Mouse (Mus musculus): ENCODE measurements around the gene Olfr1145. TPM values are rescaled to one million over a fixed set of nuclear protein-coding genes. Genes with fewer than 3 reads are reported as not detected.

Olfr1145 gene
- not detected for total RNA-seq (2021)
- long read RNA-seq, experiment 1, result 0 reads
- long read RNA-seq, experiment 2, result 0 reads

DNA sequence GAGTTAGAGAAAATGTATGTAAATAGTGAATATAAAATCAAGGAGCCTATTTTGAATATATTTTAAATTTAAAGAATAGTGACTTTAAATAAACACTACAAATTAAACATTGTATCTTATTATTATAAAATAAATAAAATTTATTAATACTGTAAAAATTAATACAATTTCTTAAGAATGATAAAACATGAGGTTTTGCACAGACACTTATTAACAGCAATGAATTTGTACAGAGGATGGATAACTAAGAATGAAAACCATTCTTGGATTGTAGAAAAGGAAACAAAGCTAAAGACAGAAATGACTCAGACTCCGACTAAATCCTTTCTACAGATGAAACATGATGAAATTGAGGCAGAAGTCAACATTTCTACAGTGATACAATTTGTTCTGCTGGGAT is at the start of gene Olfr1145:
Gene Olfr1145 (plus strand): TSS at position 301 of the 400 bp plus-strand sequence.
- DNase-seq, result no peak

DNA sequence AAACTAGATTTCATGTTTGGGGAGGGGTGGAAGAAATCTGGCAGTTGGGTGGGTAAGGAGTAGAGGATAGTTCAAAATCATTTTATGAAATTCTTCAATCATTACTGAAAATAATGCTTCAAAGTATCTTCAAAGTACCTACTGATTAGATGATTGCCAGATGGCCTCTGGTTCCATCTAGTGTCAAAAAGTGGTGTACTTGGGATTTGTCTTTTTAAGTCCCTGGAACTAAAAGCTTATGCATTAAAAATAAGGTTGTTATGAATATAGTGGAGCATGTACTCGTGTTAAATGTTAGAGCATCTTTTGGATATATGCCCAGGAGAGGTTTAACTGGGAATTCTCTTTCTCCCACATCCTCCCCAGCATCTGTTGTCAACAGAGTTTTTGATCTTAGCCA is 33.5 kb upstream of the Olfr1145 start:
- DNase-seq, result no peak

GRCm38 (mm10) chr2:87779183-87779582 is 30.4 kb upstream of the Olfr1145 start, which contains the start of gene Olfr152:
Olfr152 (plus strand) TSS chr2:87779483.
- no peak for DNase-seq

- DNase-seq, result no peak
Measured at GRCm38 (mm10) chr2:87800292-87800691, 9.3 kb upstream of the Olfr1145 start, which contains the start of gene Olfr1143. Olfr1143 (plus strand) TSS chr2:87800592.

GRCm38 (mm10) chr2:87830233-87830632 is 20.6 kb downstream of the Olfr1145 start, which contains the start of gene Olfr1148:
Olfr1148 (plus strand) TSS chr2:87830533.
- no peak for DNase-seq

DNA sequence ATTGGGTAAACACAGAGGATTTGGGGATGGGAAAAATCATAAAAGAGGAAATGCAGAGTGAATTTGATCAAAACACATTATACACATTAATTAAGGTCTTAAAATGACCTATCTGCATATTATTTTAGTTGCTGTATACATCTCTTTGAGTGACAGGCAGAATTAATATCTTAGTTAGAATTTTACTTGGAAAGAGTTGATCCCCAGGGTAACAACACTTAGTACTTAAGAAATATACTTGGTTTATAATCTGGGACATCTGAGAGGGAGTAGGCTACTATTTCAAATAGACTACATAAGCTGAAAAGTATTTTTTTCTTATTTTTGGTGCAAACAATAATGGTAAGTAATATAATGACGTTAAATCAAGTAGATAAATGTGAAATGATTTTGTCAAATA is 34.1 kb downstream of the Olfr1145 start, which contains the start of gene Olfr1150-ps1:
Gene Olfr1150-ps1 (plus strand): TSS at position 301 of the 400 bp plus-strand sequence.
- no peak for DNase-seq

- no peak for DNase-seq
Measured at GRCm38 (mm10) chr2:87855562-87855961, 45.9 kb downstream of the Olfr1145 start, which contains the start of gene Olfr1151. Olfr1151 (plus strand) TSS chr2:87855862.

Other genes starting within 250 kb of the Olfr1145 start
- not detected for gene Olfr1129, start 235.9 kb upstream of the Olfr1145 start, total RNA-seq (2021)
- gene Olfr1130, start 203.6 kb upstream of the Olfr1145 start, total RNA-seq (2021), result not detected
- not detected for gene Olfr1131, start 182.7 kb upstream of the Olfr1145 start, total RNA-seq (2021)
- not detected for gene Olfr1132, start 172.3 kb upstream of the Olfr1145 start, total RNA-seq (2021)
- gene Olfr1133, start 162.4 kb upstream of the Olfr1145 start, total RNA-seq (2021), result not detected
- gene Olfr1134, start 151.4 kb upstream of the Olfr1145 start, total RNA-seq (2021), result not detected
- gene Olfr1135, start 136.2 kb upstream of the Olfr1145 start, total RNA-seq (2021), result not detected
- gene Olfr1136, start 115.9 kb upstream of the Olfr1145 start, total RNA-seq (2021), result not detected
- not detected for gene Olfr1137, start 96.6 kb upstream of the Olfr1145 start, total RNA-seq (2021)
- not detected for gene Olfr1138, start 69.8 kb upstream of the Olfr1145 start, total RNA-seq (2021)
- not detected for gene Olfr1140, start 66.1 kb upstream of the Olfr1145 start, total RNA-seq (2021)
- not detected for gene Olfr1141, start 55.8 kb upstream of the Olfr1145 start, total RNA-seq (2021)
- gene Olfr152, start 30.3 kb upstream of the Olfr1145 start, total RNA-seq (2021), result not detected
- not detected for gene Olfr1143, start 9.2 kb upstream of the Olfr1145 start, total RNA-seq (2021)
- gene Olfr1148, start 20.7 kb downstream of the Olfr1145 start, total RNA-seq (2021), result not detected
- not detected for gene Olfr1150-ps1, start 34.2 kb downstream of the Olfr1145 start, total RNA-seq (2021)
- gene Olfr1151, start 46.0 kb downstream of the Olfr1145 start, total RNA-seq (2021), result not detected
- gene Olfr1152, start 56.7 kb downstream of the Olfr1145 start, total RNA-seq (2021), result not detected
- not detected for gene Olfr1153, start 85.1 kb downstream of the Olfr1145 start, total RNA-seq (2021)
- not detected for gene Olfr1154, start 95.3 kb downstream of the Olfr1145 start, total RNA-seq (2021)
- gene Olfr1155, start 135.3 kb downstream of the Olfr1145 start, total RNA-seq (2021), result not detected
- not detected for gene Olfr1156, start 143.3 kb downstream of the Olfr1145 start, total RNA-seq (2021)
- not detected for gene Olfr1157, start 158.5 kb downstream of the Olfr1145 start, total RNA-seq (2021)
- gene Olfr74, start 164.8 kb downstream of the Olfr1145 start, total RNA-seq (2021), result not detected
- gene Olfr1158, start 180.3 kb downstream of the Olfr1145 start, total RNA-seq (2021), result not detected
- not detected for gene Olfr1160, start 198.4 kb downstream of the Olfr1145 start, total RNA-seq (2021)
- gene Olfr1161, start 213.0 kb downstream of the Olfr1145 start, total RNA-seq (2021), result not detected
- not detected for gene Olfr73, start 227.9 kb downstream of the Olfr1145 start, total RNA-seq (2021)
- gene Olfr1162, start 241.3 kb downstream of the Olfr1145 start, total RNA-seq (2021), result not detected

Data from gastrocnemius, postnatal 25 days (tissue).